Mouse (Mus musculus) layer of hippocampus, adult 11-12 months (tissue): ENCODE results near the gene Zfp524.

Experiments used
- DNase-seq: peaks from one replicate; pipeline ENCODE4 v3.0.0; 2022; ENCODE audit warnings: low spot score

Zfp524 gene

DNA sequence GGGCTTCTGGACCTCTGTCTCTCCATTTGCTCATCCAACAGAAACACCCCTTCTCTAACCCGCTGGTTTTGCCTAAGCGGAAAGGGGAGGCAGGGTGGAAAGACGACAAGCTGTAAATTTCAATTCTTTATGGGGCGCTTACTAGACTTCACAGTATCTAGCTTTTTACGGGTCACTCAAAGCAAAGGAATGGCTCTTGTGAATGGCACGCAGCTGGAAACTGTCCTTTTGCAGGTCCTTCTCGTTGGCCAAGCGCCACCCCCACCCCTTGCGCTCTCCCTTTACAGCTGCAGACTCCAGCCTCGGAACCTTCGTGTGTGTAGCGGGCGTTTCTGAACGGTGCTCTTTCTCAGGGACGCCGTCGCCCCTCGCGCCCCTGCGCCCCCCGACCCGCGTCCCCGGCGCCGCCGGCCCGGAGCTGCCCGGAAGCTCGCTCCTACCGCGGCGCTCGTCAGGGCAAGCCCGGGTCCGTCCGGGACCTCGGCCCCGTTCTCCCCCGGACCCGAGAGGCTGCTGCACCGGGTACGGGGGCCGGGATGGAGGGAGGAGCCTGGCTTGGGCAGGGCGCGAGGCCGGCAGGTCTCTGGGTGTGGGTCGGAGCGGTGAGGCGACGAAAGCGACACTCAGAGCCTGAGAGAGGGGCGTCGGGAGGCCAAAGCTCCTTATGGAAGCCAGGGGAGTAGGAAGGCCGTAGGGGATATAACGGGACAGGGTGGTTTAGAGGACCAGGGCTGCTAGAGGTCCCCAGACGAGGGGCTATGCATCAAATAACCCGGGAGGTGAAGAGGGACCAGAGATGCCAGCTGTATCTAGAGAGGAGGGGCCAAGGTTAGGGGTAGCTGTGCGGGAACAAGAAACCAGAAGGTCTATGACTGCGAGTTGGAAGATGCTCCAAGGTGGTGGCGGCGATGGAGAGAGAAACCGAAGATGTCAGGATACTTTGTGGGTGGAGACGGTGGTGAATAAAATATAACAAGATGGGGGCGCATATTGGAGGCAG is 37.3 kb downstream of the Zfp524 start, which contains the start of gene Zfp580:
Gene Zfp580 (plus strand): TSS at position 346 of the 1,000 bp plus-strand sequence.
- peak; percentile 73 for DNase-seq

- DNase-seq: no peak
These were observed 38.2 kb downstream of the Zfp524 start for GRCm38 (mm10) chr7:5052438-5052837.

DNA sequence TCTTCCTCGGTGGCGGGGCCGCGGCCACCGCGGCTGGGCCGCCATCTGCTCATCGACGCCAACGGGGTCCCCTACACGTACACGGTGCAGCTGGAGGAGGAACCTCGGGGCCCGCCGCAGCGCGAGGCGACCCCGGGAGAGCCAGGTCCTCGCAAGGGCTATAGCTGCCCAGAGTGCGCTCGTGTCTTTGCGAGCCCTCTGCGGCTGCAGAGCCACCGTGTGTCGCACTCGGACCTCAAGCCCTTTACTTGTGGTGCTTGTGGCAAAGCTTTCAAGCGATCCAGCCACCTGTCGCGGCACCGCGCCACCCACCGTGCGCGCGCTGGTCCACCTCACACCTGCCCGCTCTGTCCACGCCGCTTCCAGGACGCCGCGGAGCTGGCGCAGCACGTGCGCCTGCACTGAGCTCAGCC is 38.7 kb downstream of the Zfp524 start:
- DNase-seq: no peak

- DNase-seq: no peak
These were observed 39.4 kb downstream of the Zfp524 start for GRCm38 (mm10) chr7:5053456-5054179.

GRCm38 (mm10) chr7:5056651-5057263 is 42.5 kb downstream of the Zfp524 start:
- DNase-seq: peak; percentile 64

DNA sequence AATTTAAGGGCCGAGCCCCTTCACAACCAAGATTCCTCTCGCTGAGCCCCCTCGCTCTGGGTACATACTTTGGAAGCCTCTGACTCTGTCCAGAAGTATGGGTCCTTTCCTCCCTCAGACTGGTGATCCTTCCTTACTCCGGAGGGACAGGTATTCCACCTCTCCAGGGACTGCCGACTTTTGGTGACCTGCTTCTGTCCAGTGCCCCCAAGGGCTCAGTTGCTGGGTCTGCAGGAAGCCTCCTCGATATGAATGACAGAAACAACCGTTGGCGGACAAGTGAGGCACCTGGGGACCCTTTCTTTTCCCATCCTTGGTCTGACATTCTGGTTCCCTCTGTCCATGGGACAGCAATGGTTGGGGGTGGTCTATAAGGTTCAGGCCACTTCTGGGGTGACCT is 43.2 kb downstream of the Zfp524 start:
- DNase-seq: no peak

- DNase-seq: no peak
These were observed 43.6 kb downstream of the Zfp524 start for GRCm38 (mm10) chr7:5057804-5058203.

DNA sequence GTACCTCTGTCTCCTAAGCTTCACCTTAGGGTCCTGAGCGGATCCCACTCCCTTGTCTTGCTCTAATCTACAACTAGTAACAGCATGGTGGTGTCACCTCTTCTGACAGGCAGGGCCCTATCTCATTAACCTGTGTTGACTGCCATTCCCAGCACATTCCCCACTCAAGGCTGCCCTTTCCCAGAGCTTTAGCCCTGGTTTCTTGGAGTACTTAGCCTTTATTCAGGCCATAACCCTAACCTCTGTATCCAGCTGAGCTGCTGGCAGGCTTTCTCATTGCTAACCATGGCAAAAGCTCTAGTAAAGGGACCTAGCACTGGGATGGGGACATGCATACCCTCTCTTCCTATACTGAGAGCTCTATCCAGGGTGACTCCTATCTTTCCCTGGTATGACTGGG is 44.4 kb downstream of the Zfp524 start:
- DNase-seq: no peak

- DNase-seq: no peak
These were observed 45.2 kb downstream of the Zfp524 start for GRCm38 (mm10) chr7:5059421-5059820.

GRCm38 (mm10) chr7:5060239-5060731 is 46.1 kb downstream of the Zfp524 start:
- peak; percentile 84 for DNase-seq

GRCm38 (mm10) chr7:5060944-5061773 is 46.9 kb downstream of the Zfp524 start:
- DNase-seq: peak; percentile 99

GRCm38 (mm10) chr7:5061774-5062359 is 47.7 kb downstream of the Zfp524 start, which contains the start of gene U2af2:
Gene U2af2 (plus strand): TSS chr7:5062143.
- peak; percentile 93 for DNase-seq

- DNase-seq: no peak
These were observed 48.3 kb downstream of the Zfp524 start for GRCm38 (mm10) chr7:5062360-5063001.

DNA sequence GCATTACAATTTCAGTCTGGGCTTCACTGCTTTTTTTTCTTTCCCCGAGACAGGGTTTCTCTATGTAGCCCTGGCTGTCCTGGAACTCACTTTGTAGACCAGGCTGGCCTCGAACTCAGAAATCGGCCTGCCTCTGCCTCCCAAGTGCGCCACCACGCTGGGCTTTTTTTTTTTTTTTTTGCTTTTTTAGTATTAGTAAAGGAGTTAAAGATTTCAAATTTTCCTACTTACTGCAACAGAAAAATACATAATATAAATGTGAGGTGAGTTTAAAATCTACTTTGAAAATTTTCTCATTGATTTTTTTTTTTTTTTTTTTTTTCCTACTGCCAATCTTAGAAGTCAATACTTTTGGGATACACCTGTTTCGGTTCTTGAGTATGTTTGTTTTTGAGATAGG is 50.7 kb downstream of the Zfp524 start:
- no peak for DNase-seq
